Mouse (Mus musculus): ENCODE data around the gene Gjb6. TPM values are rescaled to one million over a fixed set of nuclear protein-coding genes. Genes with fewer than 3 reads are reported as not detected.

Gene Gjb6
- polyA plus RNA-seq (2014; fragmentation: Illumina TruSeq; extraction: RNeasy Lipid Tissue Mini Kit (QIAGEN cat#74804)) = not detected

DNA sequence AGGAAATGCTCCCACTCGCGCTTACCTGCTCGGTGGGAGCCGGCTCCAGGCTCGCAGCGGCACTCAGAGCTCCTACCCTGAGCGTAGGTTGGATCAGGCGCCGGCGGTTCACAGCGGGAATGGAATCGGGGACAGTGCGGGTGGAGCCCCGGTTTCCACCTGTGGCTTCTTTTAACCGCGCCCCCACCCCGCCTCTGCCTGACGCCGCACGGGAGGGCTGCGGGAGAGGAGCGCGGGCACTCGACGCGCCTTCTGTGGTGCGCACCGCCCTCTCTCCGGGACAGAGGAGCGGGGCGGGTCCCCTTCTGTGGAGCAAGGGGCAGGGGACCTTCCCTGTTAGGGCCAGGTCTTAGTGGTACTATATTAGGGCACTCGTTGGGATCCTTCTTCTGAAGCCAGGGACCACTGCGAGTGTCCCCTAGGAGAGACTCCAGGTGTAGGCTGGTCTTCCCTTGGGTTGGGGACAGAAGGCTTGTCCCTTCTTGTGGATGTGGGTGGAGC lies at the start of gene Gjb6:
Gene Gjb6, minus strand, starts transcription at position 451 of the 501 bp plus-strand sequence.

DNA sequence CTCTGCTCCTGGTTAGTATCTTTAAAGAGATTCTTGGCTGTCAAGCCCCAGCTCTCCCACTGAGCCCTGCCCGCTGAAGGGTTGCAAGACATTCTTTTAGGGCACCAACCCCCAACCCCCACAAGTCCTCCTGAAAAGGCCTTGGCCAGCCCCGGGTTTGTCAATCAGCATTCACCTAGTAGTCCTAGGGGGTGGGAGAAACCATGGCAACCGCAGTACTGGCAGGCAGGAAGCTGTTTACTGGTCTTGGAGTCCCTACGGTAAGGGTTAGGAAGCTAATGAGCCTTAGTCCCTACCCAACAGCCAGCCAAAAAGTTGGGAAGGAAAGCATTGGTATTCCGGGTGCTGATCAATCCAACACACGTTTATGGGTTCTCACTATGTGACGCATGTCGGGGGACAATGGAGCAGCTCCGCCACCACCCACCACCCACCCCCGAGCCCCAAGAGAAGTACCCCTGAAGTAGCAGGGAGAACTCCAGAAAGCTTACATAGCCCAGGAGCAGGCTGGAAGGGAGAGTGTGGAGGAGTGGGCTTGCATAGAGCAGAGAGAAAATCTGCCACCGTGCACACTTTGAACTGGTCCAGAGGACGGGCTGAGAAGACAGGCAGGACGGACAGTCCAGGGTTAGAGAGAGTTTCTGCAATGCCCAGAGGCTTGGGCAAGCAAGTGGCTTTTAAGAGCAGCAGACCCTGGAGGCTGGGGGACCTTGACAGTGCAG lies 17.4 kb downstream of the Gjb6 start, which contains the start of gene Gm4491:
Gene Gm4491, minus strand, starts transcription at position 61 of the 722 bp plus-strand sequence.

DNA sequence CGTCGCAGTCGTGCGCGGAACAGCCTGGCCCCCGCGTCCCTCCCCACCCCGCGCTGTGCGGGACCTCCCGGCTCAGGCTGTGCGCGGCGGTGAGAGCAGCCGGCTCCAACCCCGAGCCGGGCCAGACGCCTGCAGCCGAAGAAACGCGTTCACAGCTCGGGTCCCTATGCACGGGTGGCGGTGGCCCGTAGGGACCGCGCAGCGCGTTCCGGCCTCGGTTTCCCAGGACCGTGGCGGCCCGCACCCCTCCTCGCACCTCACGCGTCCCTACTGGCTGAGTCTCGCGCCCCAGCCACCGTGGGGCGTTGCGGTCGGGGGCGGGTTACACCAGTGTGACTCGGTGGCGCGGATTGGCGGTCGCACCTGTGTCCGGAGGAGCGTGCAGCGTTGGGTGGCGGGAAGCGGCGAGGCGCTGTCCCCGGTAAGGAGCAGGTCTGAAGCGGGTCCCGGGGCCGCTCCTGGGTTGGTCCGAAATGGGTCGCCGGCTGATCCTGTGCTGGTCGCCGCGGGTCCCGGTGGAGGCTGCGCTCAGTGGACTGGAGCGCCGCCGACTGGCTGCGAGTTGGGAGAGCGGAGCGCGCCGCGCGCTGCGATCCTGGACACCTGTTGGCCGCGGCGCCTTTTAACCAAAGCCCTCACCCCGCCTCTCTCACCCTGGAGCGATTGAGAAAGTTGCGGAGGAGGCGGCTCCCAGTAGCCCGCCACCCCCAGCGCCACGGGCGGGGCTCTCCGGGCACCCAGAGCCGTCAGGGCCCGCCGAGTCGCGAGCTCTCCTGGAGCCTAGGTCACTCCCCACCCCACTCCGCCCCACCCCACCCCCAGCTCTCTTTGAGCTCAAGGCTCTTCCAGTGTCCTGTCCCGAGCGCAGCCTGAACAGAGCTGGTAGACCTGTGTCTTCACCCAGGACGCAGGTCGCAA lies 29.0 kb downstream of the Gjb6 start, which contains the start of gene Gjb2:
Gene Gjb2, minus strand, starts transcription at position 597 of the 918 bp plus-strand sequence.

Other genes starting within 250 kb of the Gjb6 start
- gene Zmym2, start 247.0 kb downstream of the Gjb6 start, polyA plus RNA-seq (2014; fragmentation: Illumina TruSeq; extraction: RNeasy Lipid Tissue Mini Kit (QIAGEN cat#74804)) = 297 TPM
- not detected for gene Gja3, start 75.5 kb downstream of the Gjb6 start, polyA plus RNA-seq (2014; fragmentation: Illumina TruSeq; extraction: RNeasy Lipid Tissue Mini Kit (QIAGEN cat#74804))
- gene Gjb2, start 28.9 kb downstream of the Gjb6 start, polyA plus RNA-seq (2014; fragmentation: Illumina TruSeq; extraction: RNeasy Lipid Tissue Mini Kit (QIAGEN cat#74804)) = 0.37 TPM
- gene Gm4491, start 17.7 kb downstream of the Gjb6 start, polyA plus RNA-seq (2014; fragmentation: Illumina TruSeq; extraction: RNeasy Lipid Tissue Mini Kit (QIAGEN cat#74804)) = not detected